Mouse (Mus musculus): ENCODE results near the gene Phf21a.

DNA sequence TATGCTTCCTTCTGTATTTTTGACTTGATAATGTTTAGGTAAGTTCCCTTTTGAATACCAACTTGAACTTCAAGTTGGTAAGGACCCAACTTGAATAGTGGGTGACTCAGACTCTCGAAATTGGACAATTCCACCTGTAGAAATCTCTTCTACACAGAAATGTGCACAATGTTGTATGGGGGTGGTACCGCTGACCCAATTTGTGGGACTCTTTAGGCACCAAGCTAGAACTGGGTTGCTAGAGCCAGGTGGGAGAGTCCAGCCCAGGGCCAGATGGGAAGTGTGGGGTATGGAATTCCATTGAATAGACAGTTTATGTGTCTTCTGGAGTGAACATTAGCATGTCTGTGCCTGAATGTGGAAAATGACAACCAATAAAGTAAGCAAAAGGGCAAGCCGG is 302.6 kb downstream of the Phf21a start:
- TF ChIP-seq POLR2A (IDR thresholded peaks at IDR 0.05; ENCODE audit: insufficient read depth, low read depth, low read length) (no peak), CTCF (IDR thresholded peaks at IDR 0.05) (no peak)
